Mouse (Mus musculus) regulatory T cell (primary cell): ENCODE data around the gene Adprh.

Experiments used
- in situ Hi-C: fragments of 300-600 bp; cut with MboI, MseI; formaldehyde crosslinking; loops from one replicate; pipeline ENCODE4 v1.15.1; 2025; ENCODE audit warnings: high pct_unique_total_duplicates

Gene Adprh

GRCm38 (mm10) chr16:38400311-38400960 lies 52.1 kb downstream of the Adprh start:
- in situ Hi-C loops, result loop anchor here (5.0 kb wide), 1 partner anchor 48 kb away; no protein-coding TSS in a partner anchor

- in situ Hi-C loops, result loop anchor here (5.0 kb wide), 1 partner anchor 47 kb away; no protein-coding TSS in a partner anchor
Measured at GRCm38 (mm10) chr16:38399531-38400231, 52.8 kb downstream of the Adprh start.

- in situ Hi-C loops, result no loop called here
Measured at GRCm38 (mm10) chr16:38399076-38399475, 53.4 kb downstream of the Adprh start.

GRCm38 (mm10) chr16:38398266-38398665 lies 54.2 kb downstream of the Adprh start:
- in situ Hi-C loops, result no loop called here

- in situ Hi-C loops, result no loop called here
Measured at GRCm38 (mm10) chr16:38396155-38396554, 56.3 kb downstream of the Adprh start.

GRCm38 (mm10) chr16:38395060-38395730 lies 57.3 kb downstream of the Adprh start:
- in situ Hi-C loops, result no loop called here

- in situ Hi-C loops, result no loop called here
Measured at GRCm38 (mm10) chr16:38394191-38394618, 58.3 kb downstream of the Adprh start.
